In genomic region chr15:12738301-12739093, GRCm38 (mm10) we compare ENCODE assay signal across 8 mouse cellular contexts. TPM values are rescaled to one million over a fixed set of nuclear protein-coding genes. Genes with fewer than 3 reads are reported as not detected.
A peak's percentile ranks its signal among the peaks of the same experiment; 100 is the strongest.
DNase-seq lines count a peak whose midpoint lies in the region; ATAC-seq lines count a peak whose summit lies in the region.

No protein-coding gene starts in this region.

- ATAC-seq in neural tube, embryonic 14.5 days (ENCODE audit: low read depth) = no peak

- H3K27me3 ChIP-seq in neural tube, embryonic 14.5 days (ENCODE audit: control insufficient read depth, insufficient read depth, low read length) = no peaks in the 10 kb centered on the region

- H3K4me1 ChIP-seq in neural tube, embryonic 14.5 days (ENCODE audit: control insufficient read depth, insufficient read depth, low read length) = no peaks in the 10 kb centered on the region

- peak overlapping the region; percentile 65 for H3K4me2 ChIP-seq in neural tube, embryonic 14.5 days (ENCODE audit: low read depth, low read length)

- H3K9ac ChIP-seq in neural tube, embryonic 14.5 days (replicated peaks; ENCODE audit: low read depth, low read length) = no peak overlapping the region

- H3K36me3 ChIP-seq in neural tube, embryonic 14.5 days (ENCODE audit: control insufficient read depth, insufficient read depth, low read length) = no peaks in the 10 kb centered on the region

- no peaks in the 10 kb centered on the region for H3K9me3 ChIP-seq in neural tube, embryonic 14.5 days (ENCODE audit: control insufficient read depth, low read length)

- no peak overlapping the region for H3K27ac ChIP-seq in neural tube, embryonic 14.5 days (ENCODE audit: low read depth, low read length)

- H3K4me3 ChIP-seq in neural tube, embryonic 14.5 days (ENCODE audit: low read depth, low read length) = peak overlapping the region; percentile 61

- 41% methylated on average over 10 of the region's 10 CpGs for WGBS in neural tube, embryonic 14.5 days

- peak; percentile 7 for DNase-seq in cerebellum, adult 11 months
- DNase-seq in cerebellum, adult 18-20 months = no peak
- DNase-seq in right cerebral cortex, adult 18-20 months = peak; percentile 78
- DNase-seq in right cerebral cortex, postnatal 14 days = no peak
- DNase-seq in layer of hippocampus, adult 9-11 months = peak; percentile 38
- DNase-seq in urinary bladder, postnatal 36 days (ENCODE audit: low spot score in 2 of 2) = no peak
- DNase-seq in spleen, adult 12 weeks (ENCODE audit: low spot score) = no peak

RNA-seq across cellular contexts. Expression of gene Pdzd2, which starts 1.2 kb away (rescaled TPM):
- 12.0 and 16.6 TPM in 2 replicates for polyA plus RNA-seq in neural tube, embryonic 14.5 days (2014; fragmentation: Nextera tagmentation; extraction: Ambion mirVana)

Comparison
In these comparisons a context has a peak if more than half of its experiments do, and no peak if none do; other contexts are left out.
1. DNase-seq: peak in cerebellum, adult 11 months (single experiment), right cerebral cortex, adult 18-20 months (single experiment) and layer of hippocampus, adult 9-11 months (single experiment); none in cerebellum, adult 18-20 months (0 of 2), right cerebral cortex, postnatal 14 days (single experiment), urinary bladder, postnatal 36 days (0 of 2) and spleen, adult 12 weeks (single experiment).